Mouse (Mus musculus): ENCODE measurements around the gene Megf11. TPM values are rescaled to one million over a fixed set of nuclear protein-coding genes. Genes with fewer than 3 reads are reported as not detected.

The Megf11 gene
- total RNA-seq, 4 experiments from 2014 or later: 11.7 to 16.9 (median 14.2) TPM

DNA sequence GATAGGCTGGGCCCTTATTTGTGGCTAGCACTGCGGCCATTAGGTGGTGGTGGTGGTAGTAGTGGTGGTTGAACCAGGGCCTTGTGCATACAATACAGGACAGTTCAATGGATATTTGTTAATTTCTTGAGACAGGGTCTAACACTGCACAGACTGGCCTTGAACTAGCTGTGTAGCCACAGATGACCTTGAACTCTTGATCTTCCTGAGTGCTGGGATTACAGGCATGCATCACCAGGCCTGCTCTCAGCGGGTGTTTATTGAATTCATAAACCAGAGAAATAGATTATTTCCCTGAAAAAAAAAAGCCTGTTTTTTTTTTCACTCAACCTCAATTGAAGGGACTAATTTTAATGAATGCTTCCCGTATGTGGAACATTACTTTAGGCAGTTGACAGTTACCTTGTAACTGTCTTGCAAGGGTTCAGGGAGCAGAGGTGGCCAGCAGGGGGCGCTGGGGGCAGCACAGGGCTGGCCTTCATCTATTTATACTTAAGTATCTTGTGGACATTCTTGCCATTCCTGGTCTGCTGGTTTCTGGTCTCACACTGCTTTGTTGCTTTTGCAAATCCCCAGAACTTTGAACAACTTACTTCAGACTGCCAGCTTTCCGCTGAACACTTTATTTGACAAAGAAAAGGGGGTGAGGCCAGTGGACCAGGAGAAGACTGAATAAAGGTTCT, 8.6 kb downstream of the Megf11 start:
- peak in 1 of 2 experiments; percentile 62 for DNase-seq (ENCODE audit: low spot score in 2 of 2)

DNA sequence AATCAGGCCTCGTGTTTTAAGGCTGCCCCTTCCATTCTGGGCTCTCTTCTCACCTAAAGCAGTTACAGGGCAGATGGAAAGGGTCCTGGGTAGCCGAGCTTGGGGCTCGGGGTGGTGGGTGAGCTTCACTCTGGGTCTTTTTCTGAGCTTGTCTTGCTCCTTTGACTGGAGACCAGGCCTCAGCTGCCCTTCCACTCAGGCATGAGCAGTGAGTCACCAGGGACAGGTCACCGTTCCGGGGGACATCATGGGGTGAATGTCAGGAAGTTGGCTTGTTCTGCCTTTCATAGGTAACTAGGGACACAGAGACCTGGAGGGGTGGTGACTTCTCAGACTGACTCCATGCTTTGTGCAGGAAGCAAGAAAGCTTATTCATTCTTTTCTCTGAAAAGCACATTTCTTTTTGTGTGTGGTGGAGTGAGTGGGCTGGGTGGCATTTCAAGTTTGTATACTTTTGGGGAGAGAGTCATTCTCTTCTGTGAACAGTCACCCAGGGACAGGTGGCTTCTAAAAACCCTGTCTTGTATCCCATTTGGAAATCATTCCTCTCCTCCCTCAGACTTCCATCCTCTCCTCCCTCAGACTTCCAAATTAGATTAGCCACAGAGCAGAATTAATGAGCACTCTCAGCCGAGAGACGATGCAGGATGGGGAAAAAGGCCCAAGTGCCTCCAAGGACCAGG, 10.0 kb downstream of the Megf11 start:
- no peak for DNase-seq (ENCODE audit: low spot score in 2 of 2)

DNA sequence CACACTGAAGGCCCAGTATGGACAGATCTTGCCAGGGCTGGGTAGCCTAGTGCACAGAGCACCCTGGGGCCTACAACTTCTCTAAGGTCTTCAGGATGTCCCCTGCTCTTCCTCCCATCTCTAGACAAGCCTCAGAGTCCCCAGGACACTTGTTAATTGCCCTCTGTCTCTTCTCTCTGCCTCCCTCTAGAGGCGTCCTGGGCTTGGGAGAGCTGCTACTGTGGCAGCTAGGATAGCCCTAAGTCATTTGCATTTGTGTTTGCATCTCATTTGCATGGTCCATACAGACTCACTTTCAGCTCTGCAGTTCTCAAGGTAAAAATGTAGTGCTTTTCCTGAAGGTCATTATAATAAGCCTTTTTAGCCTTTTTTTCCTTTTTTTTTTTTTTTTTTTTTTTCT, 11.7 kb downstream of the Megf11 start:
- DNase-seq (ENCODE audit: low spot score in 2 of 2): no peak

DNA sequence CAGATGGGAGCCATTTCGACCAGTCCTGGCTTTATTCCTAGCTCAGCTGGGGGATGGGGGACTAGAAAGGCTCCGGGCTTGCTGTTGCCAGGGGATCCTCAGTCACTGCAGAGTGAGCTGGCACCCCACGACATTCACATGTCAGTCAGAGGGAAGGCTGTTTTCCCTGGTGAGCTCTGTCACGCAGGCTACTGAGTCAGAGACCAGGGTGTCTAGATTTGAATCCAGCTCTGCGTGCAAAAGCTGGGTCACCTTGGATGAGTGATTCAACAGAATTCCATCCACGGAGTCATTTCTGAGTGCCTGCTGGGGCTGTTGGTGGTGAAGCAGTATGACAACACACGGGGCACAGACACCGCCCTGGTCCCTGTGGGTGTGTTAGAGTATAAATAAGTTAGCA, 13.7 kb downstream of the Megf11 start:
- no peak for DNase-seq (ENCODE audit: low spot score in 2 of 2)

DNA sequence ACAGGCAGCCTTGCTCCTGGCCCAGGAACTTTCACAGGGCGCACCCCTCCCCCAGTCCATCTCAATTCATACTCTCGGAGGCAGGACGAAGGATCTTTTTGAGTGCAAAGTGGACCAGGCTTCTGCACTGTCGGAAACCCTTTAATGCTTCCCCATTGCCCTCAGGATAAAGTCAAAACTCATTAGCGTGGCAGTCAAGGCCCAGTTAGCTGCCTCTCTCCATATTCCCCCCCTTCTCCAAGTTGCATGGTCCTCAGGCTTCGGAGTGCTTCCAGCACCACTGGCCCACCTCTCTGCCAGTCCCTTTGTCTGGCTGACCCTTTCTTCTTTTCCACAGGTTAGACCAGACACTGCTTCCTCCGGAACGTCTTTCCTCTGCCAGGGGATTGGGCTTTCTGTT, 16.7 kb downstream of the Megf11 start:
- DNase-seq (ENCODE audit: low spot score in 2 of 2): no peak

DNA sequence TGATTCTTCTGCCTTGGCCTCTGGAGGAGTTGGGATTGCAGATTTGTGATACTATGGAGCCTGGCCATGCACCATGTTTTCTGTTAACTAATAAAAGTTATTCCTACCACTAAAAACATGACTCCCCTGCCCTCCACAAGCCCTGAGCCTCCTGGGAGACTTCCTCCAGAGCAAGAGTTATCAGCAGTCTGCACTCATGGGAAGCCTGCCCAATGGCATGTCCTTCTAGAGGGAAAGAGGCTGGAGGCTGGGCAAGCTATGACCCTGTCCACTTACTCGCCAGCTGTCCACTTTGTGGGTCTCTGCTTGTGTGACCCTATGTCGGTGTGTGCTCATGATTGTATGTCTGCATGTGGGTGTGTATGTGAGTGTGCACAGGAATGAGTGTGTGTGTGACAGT, 21.4 kb downstream of the Megf11 start:
- DNase-seq (ENCODE audit: low spot score in 2 of 2): no peak

DNA sequence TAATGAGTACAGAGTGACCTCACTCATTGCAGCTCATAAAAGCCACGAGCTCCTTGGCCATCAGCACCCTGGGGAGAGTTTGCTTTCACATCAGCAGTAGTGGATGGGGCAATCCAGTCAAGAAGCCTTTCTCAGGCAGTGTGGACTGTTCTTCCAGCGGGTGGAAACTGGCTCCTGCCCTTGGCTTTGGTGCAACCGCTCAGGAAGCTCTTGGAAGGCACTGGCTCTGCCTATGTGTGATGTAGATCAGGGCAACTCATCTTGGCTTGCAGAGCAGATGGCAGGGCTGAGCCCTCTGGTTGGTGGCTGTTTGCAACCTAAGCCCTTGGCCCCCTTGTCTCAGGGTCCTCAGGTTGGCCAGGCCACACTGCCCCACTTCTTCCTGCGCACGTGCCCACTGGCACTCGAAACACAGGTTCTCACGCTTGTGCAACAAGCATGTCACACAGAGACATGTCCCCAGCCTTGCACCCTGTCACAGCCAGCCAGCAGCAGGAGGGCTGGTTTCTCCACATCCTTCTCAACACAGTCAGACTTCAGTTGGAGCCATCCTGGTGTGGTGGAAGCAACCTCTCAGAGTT, 22.1 kb downstream of the Megf11 start:
- no peak for DNase-seq (ENCODE audit: low spot score in 2 of 2)

DNA sequence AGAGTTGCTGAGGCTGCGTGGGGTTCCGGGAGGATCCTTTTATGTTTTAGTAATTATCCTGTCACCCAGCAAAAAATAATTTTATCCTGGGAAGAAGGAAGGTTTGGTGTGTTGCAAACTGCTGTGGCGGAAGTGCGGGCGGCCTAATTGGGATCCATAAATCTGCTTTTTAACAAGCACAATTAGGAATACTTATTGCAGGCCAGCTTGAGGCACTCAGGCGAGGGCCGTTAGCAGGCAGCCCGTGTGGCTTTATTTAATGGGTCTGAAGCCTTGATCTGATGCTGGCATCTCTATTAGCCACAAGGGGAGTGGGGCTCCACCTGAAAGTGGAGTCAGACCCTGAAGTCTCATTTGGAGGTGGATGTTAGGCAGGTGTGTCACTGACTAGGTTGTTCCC, 23.4 kb downstream of the Megf11 start:
- no peak for DNase-seq (ENCODE audit: low spot score in 2 of 2)

DNA sequence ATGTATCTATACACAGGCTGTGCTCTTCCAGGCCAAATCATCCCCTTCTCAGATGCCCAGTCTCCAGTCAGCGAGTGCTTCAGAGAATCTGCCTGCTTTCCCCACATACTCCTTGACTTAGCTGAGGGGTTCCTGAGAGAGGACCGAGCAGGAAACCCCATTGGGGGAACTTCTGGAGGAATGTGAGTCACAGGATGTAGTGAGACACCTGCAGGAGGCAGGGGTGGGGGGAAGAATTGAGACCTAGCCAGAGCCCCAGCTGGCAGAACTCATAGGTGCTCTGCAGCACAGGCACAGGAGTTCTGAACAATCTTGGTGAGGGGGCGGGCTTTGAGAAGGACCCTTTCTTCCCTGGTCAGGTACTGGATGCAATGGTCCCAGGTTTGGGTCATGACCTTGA, 35.0 kb downstream of the Megf11 start:
- no peak for DNase-seq (ENCODE audit: low spot score in 2 of 2)

DNA sequence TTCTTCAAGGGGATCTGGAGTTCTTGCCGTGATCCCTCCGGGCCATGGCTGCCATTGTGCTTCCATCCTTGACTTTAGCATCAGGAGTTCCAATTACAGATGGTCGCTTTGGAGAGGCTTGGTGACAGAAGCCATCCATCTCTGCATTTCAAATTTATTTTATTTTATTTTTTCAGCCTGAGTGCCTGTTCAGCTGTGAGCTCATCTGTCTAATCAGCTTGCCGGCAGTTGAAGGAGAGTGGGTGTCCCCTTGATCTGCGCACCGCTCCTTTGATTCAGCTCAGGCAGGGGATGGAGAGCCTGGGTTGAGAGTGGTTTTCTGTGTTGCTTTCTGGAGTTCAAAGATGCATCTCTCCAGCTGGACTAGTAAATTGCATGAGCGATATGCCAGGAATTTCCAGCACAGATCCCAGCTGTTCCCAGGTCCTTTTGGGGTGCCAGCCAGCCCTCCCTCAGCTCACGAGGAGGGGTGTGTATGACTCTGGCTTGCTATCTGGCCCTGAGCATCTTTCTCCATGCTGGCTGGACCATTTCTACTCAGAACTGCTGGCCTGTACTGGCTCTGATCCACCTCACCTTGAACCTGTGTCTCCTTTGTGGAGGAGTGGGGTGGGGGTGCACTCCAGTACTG, 36.7 kb downstream of the Megf11 start:
- DNase-seq (ENCODE audit: low spot score in 2 of 2): peak; percentile 22 to 36

DNA sequence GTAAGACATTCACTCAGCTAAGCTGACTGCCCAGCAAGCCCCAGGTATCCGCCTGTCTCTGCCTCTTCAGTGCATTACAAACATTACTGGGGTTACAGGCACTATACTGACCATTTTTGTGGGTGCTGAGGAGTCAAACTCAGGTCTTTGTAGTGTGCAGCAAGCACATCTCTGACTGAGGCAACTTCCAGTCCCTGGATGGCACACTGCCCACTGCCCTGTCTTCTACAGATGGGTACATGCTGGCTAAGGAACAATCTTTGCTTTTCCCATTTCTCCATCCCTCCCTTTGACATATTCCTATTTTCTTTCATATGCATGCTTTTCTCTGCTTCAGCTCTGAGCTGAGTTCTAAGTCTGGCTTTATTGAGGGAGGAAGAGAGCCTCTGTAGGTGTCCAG, 38.5 kb downstream of the Megf11 start:
- no peak for DNase-seq (ENCODE audit: low spot score in 2 of 2)

DNA sequence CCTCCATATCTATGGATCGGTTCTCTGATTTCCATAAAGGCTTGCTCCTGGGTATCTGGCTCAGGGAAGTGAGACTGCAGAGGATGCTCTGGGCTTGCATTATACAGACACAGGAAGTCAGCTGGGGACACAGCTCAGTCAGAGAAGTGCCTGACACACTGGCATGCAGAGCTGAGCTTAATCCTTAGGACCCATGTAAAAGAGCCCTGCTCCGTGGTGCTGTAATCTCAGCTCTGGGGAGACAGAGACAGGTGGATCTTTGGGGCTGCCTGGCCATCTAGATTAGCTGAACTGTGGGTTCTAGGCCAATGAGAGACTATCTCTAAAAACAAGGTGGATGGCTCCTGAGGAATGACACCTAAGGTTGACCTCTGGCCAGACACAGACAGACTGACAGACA, 50.7 kb downstream of the Megf11 start:
- no peak for DNase-seq (ENCODE audit: low spot score in 2 of 2)

DNA sequence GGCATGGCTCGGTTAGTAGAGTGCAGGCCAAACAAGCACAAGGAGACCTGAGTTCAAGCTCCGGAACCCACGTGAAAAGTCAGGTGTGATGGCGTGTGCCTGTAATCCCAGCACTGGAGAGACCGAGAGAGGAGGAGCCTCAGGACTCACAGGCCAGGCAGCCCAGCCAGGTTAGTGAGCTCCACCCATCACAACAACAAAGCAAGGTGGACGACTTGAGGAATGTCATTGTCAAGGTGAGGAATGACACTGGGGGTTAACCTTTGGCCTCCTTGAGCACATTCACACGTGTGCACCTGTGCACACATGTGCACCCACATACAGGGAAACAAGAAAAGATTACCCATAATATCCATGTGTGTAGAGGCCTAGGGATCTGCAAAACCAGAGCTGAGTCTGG, 54.7 kb downstream of the Megf11 start:
- no peak for DNase-seq (ENCODE audit: low spot score in 2 of 2)

DNA sequence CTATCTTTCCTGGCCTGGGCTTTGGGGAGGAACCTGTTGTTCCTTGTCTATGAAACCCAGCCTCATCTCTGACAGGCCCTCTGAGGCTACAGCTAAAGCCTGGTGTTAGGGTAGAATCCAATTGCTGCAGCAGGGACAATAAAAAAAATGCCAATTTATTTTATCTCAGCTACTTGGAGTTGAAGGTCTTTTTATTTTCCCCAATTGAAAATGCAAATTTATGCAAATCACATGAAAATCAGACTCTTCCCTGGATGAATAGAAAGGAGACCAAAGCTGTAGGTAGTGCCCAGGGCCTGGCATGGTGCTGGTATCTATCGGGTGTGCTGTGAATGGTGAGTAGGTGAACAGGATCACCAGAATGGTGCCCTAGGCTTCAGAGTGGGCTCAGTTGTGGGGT, 60.6 kb downstream of the Megf11 start:
- no peak for DNase-seq (ENCODE audit: low spot score in 2 of 2)

DNA sequence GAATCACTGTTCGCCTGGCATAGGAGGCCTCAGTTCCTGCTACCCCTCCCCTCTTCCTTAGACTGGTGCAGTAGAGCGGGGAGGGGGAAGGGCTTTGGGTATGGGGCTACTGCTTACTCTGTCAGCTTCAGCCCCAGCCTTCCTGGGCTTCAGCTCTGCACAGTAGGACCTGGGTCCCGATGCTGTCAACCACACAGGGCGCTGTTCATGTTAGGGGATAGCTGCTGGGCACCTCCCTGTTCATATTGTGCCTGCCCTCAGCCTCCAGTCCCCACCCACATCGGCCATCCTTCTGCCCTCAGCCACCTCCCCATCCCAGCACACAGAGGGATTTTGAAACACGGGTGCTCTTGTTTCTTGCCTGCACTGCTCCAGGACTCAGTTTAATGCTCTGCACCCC, 61.6 kb downstream of the Megf11 start:
- no peak for DNase-seq (ENCODE audit: low spot score in 2 of 2)

DNA sequence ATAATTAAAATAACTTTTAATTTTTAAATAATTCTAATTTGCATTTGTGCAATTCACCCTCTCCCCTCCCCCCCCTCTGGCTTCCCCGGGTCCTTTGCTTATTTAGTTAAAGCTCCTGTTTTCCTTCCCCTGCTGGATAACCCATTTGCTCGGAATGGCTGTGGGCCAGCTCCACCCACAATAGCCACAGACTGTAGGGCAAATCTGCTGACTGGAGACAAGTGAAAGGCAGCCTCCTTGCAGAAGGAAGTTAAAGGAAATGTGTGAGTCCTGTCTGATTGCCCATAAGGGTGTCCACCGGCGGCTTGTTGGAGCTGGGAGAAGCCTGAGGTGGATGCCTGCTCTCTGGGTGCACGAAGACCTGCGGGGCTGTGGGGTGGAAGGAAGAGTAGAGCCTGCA, 62.1 kb downstream of the Megf11 start:
- peak; percentile 29 to 49 for DNase-seq (ENCODE audit: low spot score in 2 of 2)

DNA sequence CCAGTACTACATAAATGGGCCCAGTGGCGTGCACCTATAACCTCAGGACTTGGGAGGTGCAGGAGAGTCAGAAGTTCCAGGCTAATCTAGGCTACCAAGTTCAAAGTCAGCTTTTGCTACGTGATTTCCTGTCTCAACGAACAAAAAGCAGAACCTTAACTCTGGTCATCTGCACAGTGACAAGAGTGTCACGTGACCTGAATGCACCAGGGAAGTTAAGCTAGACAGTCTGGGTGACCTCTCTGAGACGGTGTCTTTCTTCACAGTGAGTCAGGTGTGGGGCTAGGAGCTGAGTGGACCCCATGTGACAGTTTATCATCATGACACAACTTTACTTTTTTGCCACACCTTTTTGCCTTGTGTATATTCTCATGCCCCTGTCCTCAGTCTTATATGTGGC, 67.3 kb downstream of the Megf11 start:
- no peak for DNase-seq (ENCODE audit: low spot score in 2 of 2)

DNA sequence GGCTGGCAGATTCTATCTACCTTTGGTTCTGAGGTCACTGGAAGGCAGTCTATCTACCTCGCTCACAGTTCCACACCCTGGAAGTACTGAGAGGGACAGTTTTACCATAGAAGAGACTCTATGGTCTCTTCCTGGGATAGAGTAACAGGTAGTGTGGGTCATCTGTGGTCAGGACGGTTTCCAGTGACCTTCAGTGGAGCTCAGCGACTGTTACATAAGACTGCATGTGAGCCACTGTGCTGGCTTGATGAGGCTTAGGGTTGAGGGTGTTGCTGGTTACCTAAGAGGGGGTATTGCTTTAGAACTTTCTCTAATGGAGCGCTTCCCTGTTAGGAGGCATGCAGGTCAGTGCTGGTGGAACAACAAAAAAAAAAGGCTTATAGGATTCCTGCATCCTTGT, 68.8 kb downstream of the Megf11 start:
- no peak for DNase-seq (ENCODE audit: low spot score in 2 of 2)

DNA sequence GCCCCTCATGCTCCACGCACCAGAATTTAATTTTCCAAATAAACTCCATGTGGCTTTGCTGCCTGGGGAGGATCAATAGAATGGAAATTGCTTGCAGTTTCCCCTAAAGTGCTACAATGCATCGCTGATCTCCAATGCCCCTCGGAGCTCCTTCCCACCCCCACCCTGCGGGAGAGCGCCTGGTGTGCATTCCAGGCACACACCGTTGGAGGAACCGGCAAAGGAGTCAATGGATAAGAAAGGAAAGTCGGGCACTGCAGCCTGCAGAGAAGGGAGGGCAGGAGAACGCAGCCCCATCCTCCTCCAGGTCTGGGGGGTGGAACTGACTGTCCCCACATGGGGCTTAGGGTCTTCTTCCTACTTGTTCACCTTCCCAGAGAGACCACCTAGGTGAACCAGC, 70.5 kb downstream of the Megf11 start:
- DNase-seq (ENCODE audit: low spot score in 2 of 2): no peak

DNA sequence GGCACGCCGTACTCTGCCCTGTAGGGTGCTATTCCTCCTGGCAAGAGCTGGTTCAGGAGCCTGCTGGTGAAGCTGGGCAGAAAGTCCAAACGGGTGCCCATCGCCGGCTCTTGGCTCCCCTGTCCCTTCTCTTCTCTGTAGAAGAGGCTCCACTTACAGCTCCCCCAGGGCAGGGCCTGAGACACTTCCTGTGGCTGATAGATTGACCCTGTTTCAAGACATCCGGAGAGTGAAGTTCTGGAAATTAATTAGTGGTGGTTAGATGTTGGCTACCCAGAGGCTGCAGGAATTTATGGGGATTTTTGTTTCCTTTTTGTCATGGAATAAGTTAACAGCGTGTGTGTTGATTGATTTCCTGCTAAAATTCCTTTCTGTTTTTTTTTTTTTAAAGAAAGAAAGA, 72.2 kb downstream of the Megf11 start:
- no peak for DNase-seq (ENCODE audit: low spot score in 2 of 2)

DNA sequence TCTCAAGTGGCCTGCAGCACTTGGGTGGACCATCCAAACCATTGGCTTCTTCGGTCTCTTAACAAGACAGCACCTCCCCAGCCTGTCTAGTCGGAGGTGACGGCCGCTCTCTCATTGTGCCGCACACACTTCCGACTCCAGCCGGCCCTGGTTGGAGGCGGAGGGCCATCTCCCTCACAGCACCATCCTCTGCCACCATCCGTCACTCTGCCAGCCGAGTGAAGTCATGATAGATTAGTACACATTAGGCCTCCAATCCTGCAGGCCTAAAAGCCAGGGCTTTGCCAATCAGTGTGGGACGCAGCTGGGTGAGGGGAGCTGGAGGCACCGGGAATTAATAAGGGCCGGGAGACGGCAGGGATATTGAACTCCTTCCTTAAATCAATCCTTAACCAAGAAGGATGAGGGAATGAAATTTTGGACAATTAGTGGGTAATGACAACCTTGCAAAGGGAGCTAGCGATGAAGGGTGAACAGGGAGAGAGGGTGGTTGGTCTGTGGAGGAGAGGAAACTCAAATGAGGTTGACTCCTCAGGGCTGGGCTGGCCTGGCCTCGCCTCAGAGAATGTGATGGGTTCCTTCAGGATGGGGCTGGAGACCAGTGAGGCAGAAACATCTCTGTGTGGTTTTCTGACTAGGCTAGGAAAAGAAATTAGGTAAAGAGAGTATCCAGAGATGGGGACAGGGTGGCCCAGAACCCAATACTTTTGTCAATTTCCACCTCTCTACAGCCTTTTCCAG, 76.3 kb downstream of the Megf11 start:
- DNase-seq (ENCODE audit: low spot score in 2 of 2): no peak

DNA sequence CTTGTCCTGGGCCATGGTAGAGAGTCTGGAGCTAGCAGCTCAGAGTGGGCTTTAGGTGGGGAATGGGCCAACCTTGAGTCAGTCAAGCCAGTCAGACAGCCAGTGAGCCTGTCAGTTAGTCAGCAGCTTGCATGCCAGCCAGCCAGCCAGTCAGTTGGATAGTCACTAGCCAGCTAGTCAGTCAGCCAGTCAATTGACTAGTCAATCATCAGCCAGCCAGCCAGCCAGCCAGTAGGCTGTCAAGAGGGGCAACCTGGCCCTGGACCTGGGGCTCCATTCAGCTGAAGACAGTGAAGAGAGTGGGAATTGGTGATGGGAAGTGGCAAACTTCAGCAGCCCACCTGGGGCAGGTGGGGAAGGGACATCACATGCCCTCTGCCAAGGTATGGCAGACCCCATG, 77.4 kb downstream of the Megf11 start:
- no peak for DNase-seq (ENCODE audit: low spot score in 2 of 2)
